Mouse (Mus musculus) brain, adult 2 months (tissue): ENCODE data around the gene Smg5.
A peak's percentile ranks its signal among the peaks of the same experiment; 100 is the strongest.
"Not testable (repeated sequence)": the region's sequence is repeated elsewhere in the genome, so short reads cannot be mapped to it uniquely, and the experiment has no call there.

Source experiments
- DNase-seq: peaks from one replicate; pipeline ENCODE4 v3.0.0; 2011; ENCODE audit warnings: low read depth, low spot score

The Smg5 gene

GRCm38 (mm10) chr3:88336058-88337013, at the start of gene Smg5, which contains the start of gene Tmem79:
TSS of gene Smg5 (plus strand) at chr3:88336260.
TSS of gene Tmem79 (minus strand) at chr3:88336148.
- peak; percentile 98 for DNase-seq

- DNase-seq: no peak
Observed at GRCm38 (mm10) chr3:88287110-88287509, 49.0 kb upstream of the Smg5 start, which contains the start of gene Gm38392. TSS of gene Gm38392 (minus strand) at chr3:88287210.

DNA sequence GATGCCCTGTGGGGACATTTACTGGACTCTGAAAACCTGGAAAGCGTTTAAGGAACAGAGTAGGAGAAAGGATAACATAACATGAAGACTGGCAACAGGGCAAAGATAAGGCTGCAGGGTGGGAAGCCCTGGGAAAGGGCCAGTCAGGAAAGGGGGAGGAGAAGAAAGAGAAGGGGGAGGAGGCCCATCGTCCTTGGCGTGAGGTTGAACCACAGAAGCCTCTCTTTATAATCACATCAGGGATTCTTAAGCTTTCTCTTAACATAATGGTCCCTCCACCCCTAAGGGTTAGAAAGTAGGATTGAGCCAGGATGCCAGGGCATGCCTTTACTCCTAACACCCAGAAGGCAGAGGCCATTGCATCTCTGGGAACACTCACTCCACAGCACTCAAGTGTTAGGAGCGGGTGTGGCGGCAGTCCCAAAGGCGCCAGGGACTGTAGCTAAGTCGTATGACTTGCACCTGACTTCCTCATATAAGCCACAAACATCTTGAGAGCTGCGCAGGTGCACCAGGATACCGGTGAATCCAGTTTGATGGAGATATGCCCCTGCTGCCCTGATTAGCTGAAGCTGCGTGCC, 47.8 kb upstream of the Smg5 start:
- DNase-seq: not testable (repeated sequence)

DNA sequence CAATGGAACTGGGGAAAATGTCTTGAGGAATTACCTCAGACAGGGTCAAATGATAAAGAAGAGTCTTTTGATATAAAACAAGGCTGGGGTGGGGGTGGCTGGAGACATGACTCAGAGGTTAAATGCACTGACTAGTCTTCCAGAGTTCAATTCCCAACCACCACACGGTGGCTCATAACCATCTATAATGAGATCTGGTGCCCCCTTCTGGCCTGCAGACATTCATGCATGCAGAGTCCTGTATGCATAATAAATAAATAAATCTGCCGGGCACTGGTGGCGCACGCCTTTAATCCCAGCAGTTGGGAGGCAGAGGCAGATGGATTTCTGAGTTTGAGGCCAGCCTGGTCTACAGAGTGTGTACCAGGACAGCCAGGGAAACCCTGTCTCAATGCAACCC, 44.1 kb upstream of the Smg5 start:
- peak; percentile 16 for DNase-seq

- DNase-seq: not testable (repeated sequence)
Observed at GRCm38 (mm10) chr3:88295272-88295671, 40.8 kb upstream of the Smg5 start.

DNA sequence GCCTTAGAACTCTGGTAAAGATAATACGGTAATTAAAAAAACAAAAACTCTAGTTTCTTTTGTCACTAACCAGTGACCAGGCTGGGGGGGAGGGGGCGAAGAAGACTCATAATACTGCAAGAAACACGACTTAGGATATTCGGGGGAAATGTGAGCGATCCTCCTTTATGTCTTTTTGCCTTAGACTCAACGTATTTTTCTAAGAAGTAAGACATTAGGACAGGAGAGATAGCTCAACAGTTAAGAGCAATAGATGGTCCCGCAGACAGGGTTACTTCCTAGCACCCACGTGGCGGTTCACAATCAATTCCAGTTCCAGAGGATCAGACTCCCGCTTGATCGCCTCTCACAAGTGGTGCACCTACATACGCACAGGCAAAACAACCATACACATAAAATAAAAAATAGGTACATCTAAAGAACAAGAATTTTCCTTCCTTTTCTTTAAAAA, 39.9 kb upstream of the Smg5 start:
- no peak for DNase-seq

- peak; percentile 100 for DNase-seq
Observed at GRCm38 (mm10) chr3:88296561-88297318, 39.3 kb upstream of the Smg5 start, which contains the start of the genes Tsacc and Cct3. TSS of gene Tsacc (minus strand) at chr3:88296999. TSS of gene Cct3 (plus strand) at chr3:88297116.

DNA sequence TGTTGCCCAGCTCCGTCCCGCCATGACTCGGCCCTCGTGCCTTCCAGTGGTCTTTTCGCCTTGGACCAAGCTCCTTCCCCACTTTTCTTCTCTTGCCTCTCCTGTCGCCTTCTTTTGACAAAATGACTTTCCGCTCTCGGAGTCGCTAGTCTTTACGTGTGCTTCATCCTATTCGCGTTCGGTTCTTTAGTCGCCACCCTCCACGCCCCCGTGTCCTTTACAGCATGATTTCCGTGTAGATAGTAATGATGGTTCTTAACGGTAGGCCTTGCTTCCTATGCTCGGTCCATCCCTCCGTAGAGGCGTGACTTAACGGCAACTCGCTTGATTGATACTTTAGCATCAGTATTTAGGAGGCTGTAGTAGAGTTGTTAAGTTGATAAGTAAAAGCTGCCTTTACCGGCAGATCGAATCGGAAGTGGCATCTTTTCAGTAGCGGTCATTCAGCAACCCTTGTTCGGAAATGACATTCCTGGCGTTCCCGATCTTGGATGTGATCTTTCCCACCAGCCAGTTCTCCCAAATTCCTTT, 38.7 kb upstream of the Smg5 start:
- DNase-seq: peak; percentile 83

DNA sequence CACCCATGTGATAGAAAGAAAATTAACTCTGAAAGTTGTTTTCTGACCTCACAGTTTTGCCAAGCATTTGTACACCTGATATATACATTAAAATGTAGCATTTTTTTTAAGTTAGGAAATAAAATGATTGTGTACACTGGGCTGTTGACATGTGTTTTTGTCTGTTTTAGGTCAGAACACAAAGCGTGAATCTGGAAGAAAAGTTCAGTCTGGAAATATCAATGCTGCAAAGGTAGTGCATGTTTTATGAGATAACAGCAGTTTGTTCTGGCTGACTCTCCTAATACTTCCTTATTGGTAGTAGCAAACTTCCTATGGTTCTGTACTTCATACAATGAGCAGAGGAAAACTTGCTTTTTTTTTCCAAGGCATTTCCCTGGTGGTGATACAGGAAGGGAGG, 36.9 kb upstream of the Smg5 start:
- no peak for DNase-seq

- peak; percentile 89 for DNase-seq
Observed at GRCm38 (mm10) chr3:88324951-88325405, 11.1 kb upstream of the Smg5 start, which contains the start of gene Glmp. TSS of gene Glmp (plus strand) at chr3:88325023.

- DNase-seq: no peak
Observed at GRCm38 (mm10) chr3:88328956-88329355, 7.1 kb upstream of the Smg5 start.

DNA sequence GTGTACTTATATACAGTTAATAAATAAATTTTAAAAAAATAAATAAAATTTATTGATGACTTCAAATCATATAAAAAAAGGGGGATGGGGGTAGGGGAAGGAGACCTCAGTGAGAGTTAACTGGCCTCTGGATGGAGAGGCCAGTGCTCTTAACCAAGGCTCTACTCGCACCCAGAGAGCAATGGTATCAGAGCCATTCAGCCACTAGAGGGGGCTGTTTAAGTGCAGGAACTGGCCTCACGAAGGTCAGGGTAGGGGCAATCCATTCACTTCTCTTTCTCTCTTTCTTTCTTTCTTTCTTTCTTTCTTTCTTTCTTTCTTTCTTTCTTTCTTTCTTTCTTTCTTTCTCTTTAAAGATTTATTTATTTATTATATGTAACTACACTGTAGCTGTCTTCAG, 4.8 kb upstream of the Smg5 start:
- DNase-seq: peak; percentile 66

DNA sequence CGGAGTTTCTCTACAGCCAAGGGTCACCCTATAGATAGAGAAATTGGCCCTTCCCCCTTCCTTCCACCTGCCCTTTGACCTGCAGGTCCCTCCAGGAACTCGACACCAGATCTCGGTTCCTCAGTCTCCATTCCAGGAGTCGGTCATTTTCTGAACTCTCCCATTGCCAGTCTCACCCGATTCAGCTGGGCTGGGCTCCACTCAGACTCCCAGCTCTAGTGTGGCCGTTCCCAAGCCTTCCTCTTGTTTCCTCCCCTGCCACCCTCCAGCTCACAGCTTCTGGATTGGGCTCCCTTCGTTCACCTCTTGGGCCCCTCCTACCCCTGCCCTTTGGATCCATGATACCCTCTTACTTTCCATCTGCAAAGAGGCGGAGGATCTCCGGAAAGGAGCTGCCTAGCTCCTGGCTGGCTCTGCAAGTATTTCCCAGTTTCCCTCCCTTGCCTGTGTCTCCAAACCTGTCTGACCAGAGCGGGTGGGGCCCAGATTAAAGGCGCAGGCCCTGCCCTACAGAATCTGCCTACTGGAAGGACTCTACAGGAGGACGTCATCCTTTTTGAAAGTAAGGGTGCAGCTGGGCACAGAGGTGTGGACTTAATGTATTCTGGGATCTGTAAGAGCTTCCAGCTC, 1.9 kb upstream of the Smg5 start:
- no peak for DNase-seq

- DNase-seq: no peak
Observed at GRCm38 (mm10) chr3:88334902-88335435, 1.1 kb upstream of the Smg5 start.

DNA sequence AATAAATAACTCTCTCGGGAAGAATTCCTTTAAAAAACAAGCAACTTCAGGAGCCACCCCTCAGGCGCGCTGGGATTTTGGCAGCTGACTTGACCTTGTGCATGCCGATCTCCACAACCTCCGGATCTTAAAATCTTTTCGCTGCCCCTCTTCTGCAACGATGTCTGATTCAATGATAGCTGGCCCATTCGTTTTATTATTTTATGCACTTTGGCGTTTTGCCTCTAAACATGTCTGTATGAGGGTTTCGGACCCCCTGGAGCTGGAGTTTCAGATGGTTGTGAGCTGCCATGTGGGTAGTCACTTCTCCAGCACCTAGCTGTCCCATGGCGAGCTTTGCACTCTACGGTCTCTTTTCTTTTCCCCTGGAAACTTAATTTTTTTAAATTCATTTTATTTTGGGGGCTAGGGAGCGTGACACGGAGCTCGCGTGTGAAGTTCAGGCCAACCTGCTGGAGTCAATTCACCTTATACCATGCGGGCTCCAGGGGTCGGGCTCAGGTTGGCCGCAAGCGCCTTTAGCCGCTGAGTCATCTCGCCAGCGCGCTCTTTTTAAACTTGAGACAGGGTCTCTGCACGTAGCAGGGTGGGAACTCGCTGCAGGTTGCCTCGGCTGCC, 515 bp upstream of the Smg5 start:
- DNase-seq: no peak

DNA sequence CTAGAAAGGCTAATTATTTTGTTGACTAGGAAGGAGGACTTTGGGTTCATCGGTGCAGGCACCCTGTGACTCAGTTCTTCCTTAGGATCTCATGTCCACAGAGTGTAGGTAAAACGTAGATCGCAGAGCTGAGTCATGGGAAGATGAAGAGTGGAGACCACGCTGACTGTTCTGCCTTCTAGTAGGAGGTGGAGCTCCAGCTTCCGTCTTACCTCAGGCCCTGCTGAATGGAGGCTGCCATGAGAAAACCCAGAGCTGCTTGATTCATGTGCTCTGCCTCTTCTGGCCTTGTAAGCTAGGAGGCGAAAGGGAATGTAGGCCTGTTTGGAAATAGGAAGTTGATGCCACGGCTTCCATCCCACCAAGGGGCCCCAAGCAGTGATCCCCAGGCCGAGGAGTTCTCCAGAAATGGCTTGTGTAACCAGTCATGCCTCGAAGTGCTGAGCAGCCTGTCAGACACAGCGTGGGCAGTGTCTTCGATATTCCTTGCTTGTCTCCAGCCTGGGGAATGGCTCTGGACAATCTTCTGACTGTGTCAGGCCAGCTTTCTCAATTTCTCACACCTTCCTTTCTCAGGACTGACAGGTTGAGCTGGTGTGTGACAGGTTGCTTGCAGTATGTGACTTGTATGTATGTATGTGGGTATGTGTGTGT, 1.4 kb downstream of the Smg5 start:
- DNase-seq: peak; percentile 75

GRCm38 (mm10) chr3:88338316-88338715, 2.3 kb downstream of the Smg5 start:
- DNase-seq: no peak

DNA sequence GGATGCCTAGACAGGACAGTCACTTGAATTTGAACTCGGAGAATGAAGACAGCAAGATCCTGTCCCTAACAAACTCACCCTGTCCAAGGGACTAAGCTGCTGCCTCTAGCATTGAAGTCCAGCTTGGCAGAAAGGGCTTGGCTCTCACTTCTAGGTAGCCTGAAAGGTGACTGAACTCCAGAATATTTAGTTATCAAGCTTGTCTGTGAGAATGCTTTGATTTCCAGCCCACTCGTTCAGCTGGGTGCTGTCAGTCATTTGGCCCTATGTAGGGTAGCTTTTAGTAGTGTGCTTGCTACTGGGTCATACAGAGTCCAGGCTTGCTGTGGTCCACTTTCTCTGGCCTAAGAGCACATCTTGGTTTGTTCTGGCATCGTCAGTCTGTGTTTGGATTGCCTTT, 2.9 kb downstream of the Smg5 start:
- no peak for DNase-seq

- DNase-seq: peak; percentile 70
Observed at GRCm38 (mm10) chr3:88350732-88351131, 14.7 kb downstream of the Smg5 start.

DNA sequence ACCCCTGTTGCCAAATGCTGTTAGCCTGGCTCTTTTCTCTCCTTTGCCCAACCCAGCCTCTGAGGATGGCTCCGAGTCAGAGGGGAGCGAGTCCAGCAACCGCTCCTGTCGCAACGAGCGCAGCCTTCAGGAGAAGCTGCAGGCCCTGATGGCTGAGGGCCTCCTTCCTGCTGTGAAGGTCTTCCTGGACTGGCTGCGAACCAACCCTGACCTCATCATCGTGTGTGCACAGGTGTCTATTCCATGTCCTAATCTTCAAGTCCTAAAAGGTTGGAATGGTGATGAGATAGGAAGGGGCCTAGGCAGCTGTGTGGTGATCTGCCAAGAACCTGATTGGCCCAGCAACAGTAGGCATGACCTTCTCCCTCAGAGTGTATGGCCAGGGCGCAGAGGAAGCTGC, 16.8 kb downstream of the Smg5 start:
- DNase-seq: peak; percentile 74
